Mouse (Mus musculus) small intestine, adult 2 months (tissue): Measurements from ENCODE around the gene Sema5a.

Experiments
- CTCF ChIP-seq: fragments of 200-500 bp; IDR thresholded peaks from 2 replicates; pipeline ENCODE4 v1.5.1; 2012; ENCODE audit warnings: low read depth, mild to moderate bottlenecking, control low read depth, inconsistent platforms, low read length, moderate library complexity, mixed read lengths; ENCODE audit not compliant: insufficient replicate concordance, insufficient read length; ENCODE audit errors: extremely low read depth
- POLR2A ChIP-seq: fragments of 200-500 bp; IDR thresholded peaks from 2 replicates; pipeline ENCODE4 v1.6.1; 2012; ENCODE audit warnings: low read depth, mild to moderate bottlenecking, control low read depth, inconsistent platforms, low read length, moderate library complexity

- TF ChIP-seq POLR2A (no peak), CTCF (no peak)
These were observed 39.7 kb upstream of the Sema5a start for GRCm38 (mm10) chr15:32204908-32205307.
